Mouse (Mus musculus) testis, adult 2 months (tissue): Measurements from ENCODE around the gene Hoxa6.

ENCODE experiments used
- CTCF ChIP-seq: fragments of 200-500 bp; IDR thresholded peaks from 2 replicates; pipeline ENCODE4 v1.5.1; 2012; ENCODE audit warnings: low read depth, mild to moderate bottlenecking, inconsistent platforms, low read length, moderate library complexity; ENCODE audit not compliant: control insufficient read depth, insufficient read depth, insufficient replicate concordance
- POLR2A ChIP-seq: fragments of 200-500 bp; IDR thresholded peaks from 2 replicates; pipeline ENCODE4 v1.6.1; 2012; ENCODE audit warnings: low read depth, mild to moderate bottlenecking, inconsistent platforms, low read length, moderate library complexity; ENCODE audit not compliant: control insufficient read depth

GRCm38 (mm10) chr6:52212556-52213118, 4.1 kb upstream of the Hoxa6 start:
- TF ChIP-seq POLR2A (no peak), CTCF (no peak)
